Mouse (Mus musculus) limb, embryonic 14.5 days (tissue): Measurements from ENCODE around the gene Rps28. TPM values are rescaled to one million over a fixed set of nuclear protein-coding genes. Genes with fewer than 3 reads are reported as not detected.

Experiments used
- ATAC-seq: fragments of 200-750 bp; cut with Nextera tagmentation; 2 replicates; pipeline ENCODE4 v1.8.0; 2017; ENCODE audit warnings: low read depth, moderate number of reproducible peaks, moderate TSS enrichment; ENCODE audit not compliant: low FRiP score
- DNase-seq: peaks from one replicate; pipeline ENCODE4 v3.0.0-alpha.2; 2015; ENCODE audit warnings: low spot score
- H3K27ac ChIP-seq: fragments of 300-500 bp; sonication (generic); replicated peaks from 2 replicates; pipeline ENCODE4 v1.5.1; 2014; ENCODE audit warnings: low read depth, mild to moderate bottlenecking, low read length, moderate library complexity, mixed read lengths
- H3K27me3 ChIP-seq: fragments of 300-500 bp; sonication (generic); 2 replicates; pipeline ENCODE4 v1.6.1; 2014; ENCODE audit warnings: low read length, mixed read lengths; ENCODE audit not compliant: control insufficient read depth, insufficient read depth
- H3K36me3 ChIP-seq: fragments of 300-500 bp; sonication (generic); 2 replicates; pipeline ENCODE4 v1.6.1; 2014; ENCODE audit warnings: mild to moderate bottlenecking, low read length, moderate library complexity, mixed read lengths; ENCODE audit not compliant: control insufficient read depth, insufficient read depth
- H3K4me1 ChIP-seq: fragments of 300-500 bp; sonication (generic); 2 replicates; pipeline ENCODE4 v1.6.1; 2014; ENCODE audit warnings: antibody characterized with exemption, low read length, mixed read lengths; ENCODE audit not compliant: control insufficient read depth, insufficient read depth
- H3K4me2 ChIP-seq: fragments of 300-500 bp; sonication (generic); replicated peaks from 2 replicates; pipeline ENCODE4 v1.6.1; 2014; ENCODE audit warnings: low read depth, mild to moderate bottlenecking, low read length, moderate library complexity; ENCODE audit not compliant: severe bottlenecking
- H3K4me3 ChIP-seq: fragments of 300-500 bp; sonication (generic); replicated peaks from 2 replicates; pipeline ENCODE4 v1.5.1; 2014; ENCODE audit warnings: low read length
- H3K9ac ChIP-seq: fragments of 300-500 bp; sonication (generic); 2 replicates; pipeline ENCODE4 v1.6.1; 2014; ENCODE audit warnings: mild to moderate bottlenecking, low read depth, low read length, moderate library complexity; ENCODE audit not compliant: severe bottlenecking
- H3K9me3 ChIP-seq: fragments of 300-500 bp; sonication (generic); 2 replicates; pipeline ENCODE4 v1.6.1; 2016; ENCODE audit warnings: low read length; ENCODE audit not compliant: control insufficient read depth
- POLR2A ChIP-seq: fragments of 200-500 bp; IDR thresholded peaks from 2 replicates; pipeline ENCODE4 v1.8.0; 2012; ENCODE audit warnings: inconsistent platforms, mild to moderate bottlenecking, moderate library complexity, borderline replicate concordance; ENCODE audit not compliant: insufficient read depth, insufficient read length; ENCODE audit errors: extremely low read depth
- WGBS: fragments of 180-500 bp; shearing (Covaris S2); extraction: QIAGEN DNeasy Blood & Tissue Kit; methylation state at CpG from one replicate; pipeline ENCODE4 v1.1.7; 2014; 5-methylcytosine and 5-hydroxymethylcytosine counted together
- polyA plus RNA-seq, 2 experiments: library from polyadenylated mRNA; depleted of rRNA in 1 of 2; stranded (reverse) in 1 of 2; unstranded in 1 of 2; fragments of >200 nt; fragmentation: Nextera tagmentation in 1 of 2; extraction: Ambion mirVana in 1 of 2; gene quantifications; 2 replicates each; pipeline versions ENCODE4 v1.2.1 to v1.2.3; 2012 to 2014

Rps28 gene
- polyA plus RNA-seq, 2 experiments: 1,319 to 1,488 TPM

DNA sequence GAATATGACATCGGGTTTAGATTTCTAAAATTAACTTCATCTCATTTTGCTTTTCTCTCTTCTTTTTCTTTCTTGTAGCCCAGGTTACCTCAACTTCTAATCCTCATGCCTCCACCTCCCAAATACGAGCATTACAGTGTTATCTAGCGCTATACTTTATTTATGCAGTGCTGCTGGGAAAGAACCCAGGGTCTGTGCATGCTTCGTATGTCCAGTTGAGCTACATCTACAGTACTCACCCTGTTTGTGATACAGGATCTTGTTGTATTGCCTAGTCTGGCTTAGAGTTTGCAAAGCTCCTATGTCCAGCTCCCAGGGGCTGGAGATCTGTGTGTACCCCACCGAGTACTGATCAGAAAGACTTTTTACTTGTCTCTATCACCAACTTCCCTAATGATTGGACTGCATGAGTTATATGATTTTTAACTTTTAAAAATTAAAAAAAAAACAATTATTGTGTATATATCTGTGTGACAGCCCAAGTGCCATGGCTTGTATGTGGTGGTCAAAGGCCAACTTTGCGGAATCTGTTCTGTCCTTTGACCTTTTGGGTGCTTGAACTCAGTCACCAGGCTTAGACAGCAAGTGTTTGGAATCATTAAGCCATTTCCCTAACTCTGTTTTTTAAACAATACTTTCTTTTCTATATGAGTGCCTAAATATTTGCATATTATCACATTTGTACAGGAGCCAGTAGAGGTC, 50.3 kb downstream of the Rps28 start:
- Histone ChIP-seq H3K4me2 (no peak overlapping the region), H3K27me3 (no peaks in the 10 kb centered on the region), H3K9ac (no peak overlapping the region), H3K4me1 (peaks cover 12% of the 10 kb centered on the region), H3K4me3 (no peak overlapping the region), H3K9me3 (no peaks in the 10 kb centered on the region), H3K27ac (no peak overlapping the region), H3K36me3 (peaks cover 44% of the 10 kb centered on the region)
- TF ChIP-seq POLR2A: no peak
- 86% methylated on average over 6 of the region's 6 CpGs for WGBS
- no peak for DNase-seq
- ATAC-seq: no peak

DNA sequence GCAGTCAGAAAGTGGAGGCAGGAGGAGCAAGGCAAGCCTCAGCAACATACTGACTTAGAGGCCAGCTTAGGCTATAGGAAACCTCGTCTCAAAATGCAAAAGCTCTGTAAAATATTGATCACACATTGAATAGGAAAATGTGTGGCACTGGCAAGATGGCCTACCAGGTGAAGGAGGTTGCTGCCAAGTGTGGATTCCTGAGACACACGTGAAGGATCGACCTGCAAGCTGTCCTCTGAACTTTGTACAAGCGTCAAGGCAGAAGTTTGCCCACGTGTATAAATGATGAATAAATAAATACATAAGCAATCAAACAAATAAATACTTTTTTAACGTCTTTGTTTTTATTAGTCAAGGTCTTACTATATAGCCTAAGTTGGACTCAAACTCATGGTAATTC, 50.9 kb downstream of the Rps28 start:
- WGBS: 80% methylated on average over 6 of the region's 6 CpGs
- no peak overlapping the region for H3K9ac ChIP-seq

DNA sequence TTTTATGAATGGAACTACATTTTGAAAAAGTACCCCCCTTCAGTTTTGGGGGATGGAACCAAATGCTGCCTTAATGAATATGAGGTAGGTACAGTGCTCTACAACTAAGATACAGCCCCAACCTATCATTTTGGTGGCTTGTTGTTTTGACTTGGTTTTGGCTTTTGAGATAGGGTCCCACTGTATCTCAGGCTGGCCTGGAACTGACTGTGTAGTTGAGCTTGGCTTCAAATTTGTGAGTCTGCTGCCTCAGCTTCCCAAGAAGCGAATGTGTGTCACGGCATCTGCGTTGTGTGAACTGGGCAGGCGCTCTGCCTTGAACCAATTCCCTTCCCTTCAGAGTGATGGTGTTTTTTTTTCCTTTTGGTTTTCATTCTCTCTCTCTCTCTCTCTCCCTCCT, 52.7 kb downstream of the Rps28 start:
- Histone ChIP-seq H3K27me3 (no peaks in the 10 kb centered on the region), H3K36me3 (peaks cover 24% of the 10 kb centered on the region), H3K4me2 (no peak overlapping the region), H3K27ac (no peak overlapping the region), H3K4me1 (no peaks in the 10 kb centered on the region), H3K9ac (no peak overlapping the region), H3K9me3 (no peaks in the 10 kb centered on the region), H3K4me3 (no peak overlapping the region)
- no peak for ATAC-seq
- 89% methylated on average over 4 of the region's 4 CpGs for WGBS
- DNase-seq: no peak
- TF ChIP-seq POLR2A: no peak

More for the DNA sequence above, 50.9 kb downstream of the Rps28 start:
- Histone ChIP-seq H3K4me1 (peaks cover 6% of the 10 kb centered on the region), H3K27me3 (no peaks in the 10 kb centered on the region), H3K36me3 (peaks cover 43% of the 10 kb centered on the region), H3K4me2 (no peak overlapping the region), H3K27ac (no peak overlapping the region), H3K4me3 (no peak overlapping the region), H3K9me3 (no peaks in the 10 kb centered on the region)
- DNase-seq (no peak), ATAC-seq (no peak)
- TF ChIP-seq POLR2A: no peak

Other genes with a start within 250 kb of the Rps28 start
- 108 and 159 TPM in 2 replicates for gene Zfp414, start 195.5 kb downstream of the Rps28 start, polyA plus RNA-seq (2012; rRNA removed)
- gene Zfp414, start 195.5 kb downstream of the Rps28 start, polyA plus RNA-seq (2014; fragmentation: Nextera tagmentation; extraction: Ambion mirVana): 67.2 and 67.6 TPM in 2 replicates
- 1.4 and 1.8 TPM in 2 replicates for gene Pram1, start 186.5 kb downstream of the Rps28 start, polyA plus RNA-seq (2012; rRNA removed)
- 0.51 and 0.69 TPM in 2 replicates for gene Pram1, start 186.5 kb downstream of the Rps28 start, polyA plus RNA-seq (2014; fragmentation: Nextera tagmentation; extraction: Ambion mirVana)
- 260 and 317 TPM in 2 replicates for gene Hnrnpm, start 137.7 kb downstream of the Rps28 start, polyA plus RNA-seq (2012; rRNA removed)
- gene Hnrnpm, start 137.7 kb downstream of the Rps28 start, polyA plus RNA-seq (2014; fragmentation: Nextera tagmentation; extraction: Ambion mirVana): 287 and 310 TPM in 2 replicates
- 42.7 and 56.3 TPM in 2 replicates for gene March2, start 105.9 kb downstream of the Rps28 start, polyA plus RNA-seq (2012; rRNA removed)
- gene March2, start 105.9 kb downstream of the Rps28 start, polyA plus RNA-seq (2014; fragmentation: Nextera tagmentation; extraction: Ambion mirVana): 56.2 and 58.1 TPM in 2 replicates
- 312 and 394 TPM in 2 replicates for gene Rab11b, start 64.0 kb downstream of the Rps28 start, polyA plus RNA-seq (2012; rRNA removed)
- 192 and 221 TPM in 2 replicates for gene Rab11b, start 64.0 kb downstream of the Rps28 start, polyA plus RNA-seq (2014; fragmentation: Nextera tagmentation; extraction: Ambion mirVana)
- gene Angptl4, start 42.7 kb downstream of the Rps28 start, polyA plus RNA-seq (2012; rRNA removed): 29.7 and 32.6 TPM in 2 replicates
- 44.2 and 61.1 TPM in 2 replicates for gene Angptl4, start 42.7 kb downstream of the Rps28 start, polyA plus RNA-seq (2014; fragmentation: Nextera tagmentation; extraction: Ambion mirVana)
- gene Kank3, start 14.0 kb downstream of the Rps28 start, polyA plus RNA-seq (2012; rRNA removed): 45.3 and 52.3 TPM in 2 replicates
- gene Kank3, start 14.0 kb downstream of the Rps28 start, polyA plus RNA-seq (2014; fragmentation: Nextera tagmentation; extraction: Ambion mirVana): 31.1 and 32.1 TPM in 2 replicates
- gene Ndufa7, start within 50 bp of the Rps28 start, polyA plus RNA-seq (2012; rRNA removed): 302 and 363 TPM in 2 replicates
- gene Ndufa7, start within 50 bp of the Rps28 start, polyA plus RNA-seq (2014; fragmentation: Nextera tagmentation; extraction: Ambion mirVana): 505 and 530 TPM in 2 replicates
- 42.9 and 45.9 TPM in 2 replicates for gene Cd320, start 18.5 kb upstream of the Rps28 start, polyA plus RNA-seq (2012; rRNA removed)
- gene Cd320, start 18.5 kb upstream of the Rps28 start, polyA plus RNA-seq (2014; fragmentation: Nextera tagmentation; extraction: Ambion mirVana): 57.9 and 59.4 TPM in 2 replicates
- gene Gm7029, start 49.3 kb upstream of the Rps28 start, polyA plus RNA-seq (2012; rRNA removed): not detected in 2 replicates
- not detected in 2 replicates for gene Gm7029, start 49.3 kb upstream of the Rps28 start, polyA plus RNA-seq (2014; fragmentation: Nextera tagmentation; extraction: Ambion mirVana)
- 58.8 and 60.6 TPM in 2 replicates for gene Kifc1, start 66.1 kb upstream of the Rps28 start, polyA plus RNA-seq (2012; rRNA removed)
- 6.2 and 6.7 TPM in 2 replicates for gene Kifc1, start 66.1 kb upstream of the Rps28 start, polyA plus RNA-seq (2014; fragmentation: Nextera tagmentation; extraction: Ambion mirVana)
- 0.34 and 0.49 TPM in 2 replicates for gene Platr17, start 80.6 kb upstream of the Rps28 start, polyA plus RNA-seq (2012; rRNA removed)
- 0.32 and 0.40 TPM in 2 replicates for gene Platr17, start 80.6 kb upstream of the Rps28 start, polyA plus RNA-seq (2014; fragmentation: Nextera tagmentation; extraction: Ambion mirVana)
- 46.1 and 53.6 TPM in 2 replicates for gene Daxx, start 84.9 kb upstream of the Rps28 start, polyA plus RNA-seq (2012; rRNA removed)
- gene Daxx, start 84.9 kb upstream of the Rps28 start, polyA plus RNA-seq (2014; fragmentation: Nextera tagmentation; extraction: Ambion mirVana): 40.5 and 44.1 TPM in 2 replicates
- gene Tapbp, start 91.3 kb upstream of the Rps28 start, polyA plus RNA-seq (2012; rRNA removed): 18.7 and 23.8 TPM in 2 replicates
- gene Tapbp, start 91.3 kb upstream of the Rps28 start, polyA plus RNA-seq (2014; fragmentation: Nextera tagmentation; extraction: Ambion mirVana): 28.9 and 30.5 TPM in 2 replicates
- gene Zbtb22, start 91.3 kb upstream of the Rps28 start, polyA plus RNA-seq (2012; rRNA removed): 27.9 and 34.0 TPM in 2 replicates
- 10.1 and 10.8 TPM in 2 replicates for gene Zbtb22, start 91.3 kb upstream of the Rps28 start, polyA plus RNA-seq (2014; fragmentation: Nextera tagmentation; extraction: Ambion mirVana)
- 193 and 265 TPM in 2 replicates for gene Rgl2, start 105.0 kb upstream of the Rps28 start, polyA plus RNA-seq (2012; rRNA removed)
- 48.7 and 51.8 TPM in 2 replicates for gene Rgl2, start 105.0 kb upstream of the Rps28 start, polyA plus RNA-seq (2014; fragmentation: Nextera tagmentation; extraction: Ambion mirVana)
- gene Pfdn6, start 115.8 kb upstream of the Rps28 start, polyA plus RNA-seq (2012; rRNA removed): 53.6 and 104 TPM in 2 replicates
- 135 and 142 TPM in 2 replicates for gene Pfdn6, start 115.8 kb upstream of the Rps28 start, polyA plus RNA-seq (2014; fragmentation: Nextera tagmentation; extraction: Ambion mirVana)
- gene Wdr46, start 116.1 kb upstream of the Rps28 start, polyA plus RNA-seq (2012; rRNA removed): 30.5 and 30.9 TPM in 2 replicates
- 21.6 and 25.0 TPM in 2 replicates for gene Wdr46, start 116.1 kb upstream of the Rps28 start, polyA plus RNA-seq (2014; fragmentation: Nextera tagmentation; extraction: Ambion mirVana)
- 7.7 and 9.3 TPM in 2 replicates for gene B3galt4, start 126.9 kb upstream of the Rps28 start, polyA plus RNA-seq (2012; rRNA removed)
- gene B3galt4, start 126.9 kb upstream of the Rps28 start, polyA plus RNA-seq (2014; fragmentation: Nextera tagmentation; extraction: Ambion mirVana): 4.0 and 6.6 TPM in 2 replicates
- gene Vps52, start 131.2 kb upstream of the Rps28 start, polyA plus RNA-seq (2012; rRNA removed): 48.8 and 62.7 TPM in 2 replicates
- 38.6 and 43.4 TPM in 2 replicates for gene Vps52, start 131.2 kb upstream of the Rps28 start, polyA plus RNA-seq (2014; fragmentation: Nextera tagmentation; extraction: Ambion mirVana)
- 1,284 and 1,402 TPM in 2 replicates for gene Rps18, start 131.4 kb upstream of the Rps28 start, polyA plus RNA-seq (2012; rRNA removed)
- 2,129 and 2,245 TPM in 2 replicates for gene Rps18, start 131.4 kb upstream of the Rps28 start, polyA plus RNA-seq (2014; fragmentation: Nextera tagmentation; extraction: Ambion mirVana)
- gene H2-K1, start 175.8 kb upstream of the Rps28 start, polyA plus RNA-seq (2012; rRNA removed): 27.0 and 31.5 TPM in 2 replicates
- gene H2-K1, start 175.8 kb upstream of the Rps28 start, polyA plus RNA-seq (2014; fragmentation: Nextera tagmentation; extraction: Ambion mirVana): 17.7 and 25.5 TPM in 2 replicates
- 54.0 and 81.7 TPM in 2 replicates for gene Ring1, start 200.1 kb upstream of the Rps28 start, polyA plus RNA-seq (2012; rRNA removed)
- gene Ring1, start 200.1 kb upstream of the Rps28 start, polyA plus RNA-seq (2014; fragmentation: Nextera tagmentation; extraction: Ambion mirVana): 7.0 and 8.4 TPM in 2 replicates
- gene H2-Ke6, start 203.5 kb upstream of the Rps28 start, polyA plus RNA-seq (2012; rRNA removed): 104 and 109 TPM in 2 replicates
- 46.4 and 48.1 TPM in 2 replicates for gene H2-Ke6, start 203.5 kb upstream of the Rps28 start, polyA plus RNA-seq (2014; fragmentation: Nextera tagmentation; extraction: Ambion mirVana)
- gene Slc39a7, start 207.1 kb upstream of the Rps28 start, polyA plus RNA-seq (2012; rRNA removed): 197 and 283 TPM in 2 replicates
- 132 and 133 TPM in 2 replicates for gene Slc39a7, start 207.1 kb upstream of the Rps28 start, polyA plus RNA-seq (2014; fragmentation: Nextera tagmentation; extraction: Ambion mirVana)
- gene Rxrb, start 207.2 kb upstream of the Rps28 start, polyA plus RNA-seq (2012; rRNA removed): 83.2 and 98.9 TPM in 2 replicates
- 29.2 and 33.6 TPM in 2 replicates for gene Rxrb, start 207.2 kb upstream of the Rps28 start, polyA plus RNA-seq (2014; fragmentation: Nextera tagmentation; extraction: Ambion mirVana)
- 201 and 242 TPM in 2 replicates for gene Col11a2, start 214.9 kb upstream of the Rps28 start, polyA plus RNA-seq (2012; rRNA removed)
- 71.6 and 72.1 TPM in 2 replicates for gene Col11a2, start 214.9 kb upstream of the Rps28 start, polyA plus RNA-seq (2014; fragmentation: Nextera tagmentation; extraction: Ambion mirVana)